Mouse (Mus musculus): ENCODE measurements around the gene Mfsd2a.
A peak's percentile ranks its signal among the peaks of the same experiment; 100 is the strongest.
"Not testable (repeated sequence)": the region's sequence is repeated elsewhere in the genome, so short reads cannot be mapped to it uniquely, and the experiment has no call there.

Mfsd2a gene

GRCm38 (mm10) chr4:122961100-122961567, at the start of gene Mfsd2a:
Mfsd2a (minus strand) TSS chr4:122961188.
- peak; percentile 63 for DNase-seq (ENCODE audit: low read depth)

GRCm38 (mm10) chr4:123005054-123005966, 44.3 kb upstream of the Mfsd2a start:
- no peak for DNase-seq (ENCODE audit: low read depth)

GRCm38 (mm10) chr4:123000617-123001342, 39.8 kb upstream of the Mfsd2a start:
- DNase-seq (ENCODE audit: low read depth) = no peak

DNA sequence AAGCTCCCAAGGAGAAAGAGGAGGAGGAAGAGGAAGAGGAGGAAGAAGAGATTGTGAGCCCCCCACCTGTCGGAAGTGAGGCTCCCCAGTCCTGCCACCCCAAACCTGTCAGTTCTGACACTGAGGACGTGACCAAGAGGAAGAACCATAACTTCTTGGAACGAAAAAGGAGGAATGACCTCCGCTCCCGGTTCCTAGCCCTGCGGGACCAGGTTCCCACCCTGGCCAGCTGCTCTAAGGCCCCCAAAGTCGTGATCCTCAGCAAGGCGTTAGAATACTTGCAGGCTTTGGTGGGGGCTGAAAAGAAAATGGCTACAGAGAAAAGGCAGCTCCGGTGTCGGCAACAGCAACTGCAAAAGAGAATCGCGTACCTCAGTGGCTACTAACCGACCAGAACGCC, 39.1 kb upstream of the Mfsd2a start:
- DNase-seq (ENCODE audit: low read depth) = no peak

DNA sequence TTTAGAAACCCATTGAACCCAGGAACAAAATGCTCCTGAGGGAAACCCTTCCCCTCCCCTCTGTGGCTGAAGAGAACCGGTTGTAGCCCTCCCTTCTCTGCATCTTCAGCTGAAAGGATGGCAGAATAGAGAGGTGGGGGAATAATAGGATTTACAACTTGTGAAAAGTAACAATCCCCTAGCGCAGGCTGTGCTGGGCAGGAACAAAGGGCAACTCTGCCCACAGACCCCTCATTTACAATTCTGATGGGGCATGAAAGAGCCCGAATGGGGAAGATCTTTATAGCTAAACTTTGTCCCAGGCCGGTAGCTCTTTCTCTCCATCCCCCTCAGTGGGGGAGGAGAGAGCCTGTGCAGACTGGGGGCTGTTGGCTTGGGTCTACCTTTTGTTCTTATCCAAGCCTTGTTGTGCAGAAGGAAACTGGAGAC, 38.3 kb upstream of the Mfsd2a start:
- DNase-seq (ENCODE audit: low read depth) = no peak

DNA sequence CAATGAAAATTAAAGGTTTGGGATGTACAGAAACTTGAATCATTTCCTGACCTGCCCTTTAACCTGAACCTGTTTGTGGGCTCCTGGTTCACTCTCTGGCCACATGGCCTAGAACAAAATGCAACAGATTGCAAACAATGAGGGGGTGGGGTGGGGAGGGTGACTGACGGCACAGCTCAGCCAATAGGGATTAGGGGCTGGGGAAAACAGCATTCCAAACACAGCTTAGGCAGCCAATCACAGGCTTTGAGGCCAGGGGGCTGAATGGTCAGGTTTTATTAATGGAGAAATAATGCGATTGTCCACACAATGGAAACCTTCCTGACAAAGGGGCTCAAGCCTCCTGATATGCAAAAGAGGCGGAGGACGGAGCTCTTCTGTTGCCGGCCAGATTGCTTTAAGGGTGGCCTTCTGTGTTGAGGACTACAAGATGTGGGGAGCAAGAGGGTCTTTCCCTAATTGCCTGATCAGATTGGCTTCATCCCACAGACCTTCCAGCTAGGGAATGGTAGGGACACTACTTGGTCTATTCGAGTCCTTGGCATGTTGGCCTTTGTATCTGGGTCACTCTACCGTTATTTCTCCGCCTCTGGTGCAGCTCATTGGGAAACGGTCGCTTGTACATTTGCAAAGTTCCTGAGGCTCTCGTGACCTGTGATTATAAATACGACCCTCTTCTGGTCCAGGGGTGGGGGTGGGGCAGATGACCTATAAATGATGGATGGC, 37.7 kb upstream of the Mfsd2a start:
- no peak for DNase-seq (ENCODE audit: low read depth)

- no peak for DNase-seq (ENCODE audit: low read depth)
These were observed 35.8 kb upstream of the Mfsd2a start for GRCm38 (mm10) chr4:122996618-122997381.

GRCm38 (mm10) chr4:122996221-122996617, 35.2 kb upstream of the Mfsd2a start:
- DNase-seq (ENCODE audit: low read depth) = peak; percentile 44

DNA sequence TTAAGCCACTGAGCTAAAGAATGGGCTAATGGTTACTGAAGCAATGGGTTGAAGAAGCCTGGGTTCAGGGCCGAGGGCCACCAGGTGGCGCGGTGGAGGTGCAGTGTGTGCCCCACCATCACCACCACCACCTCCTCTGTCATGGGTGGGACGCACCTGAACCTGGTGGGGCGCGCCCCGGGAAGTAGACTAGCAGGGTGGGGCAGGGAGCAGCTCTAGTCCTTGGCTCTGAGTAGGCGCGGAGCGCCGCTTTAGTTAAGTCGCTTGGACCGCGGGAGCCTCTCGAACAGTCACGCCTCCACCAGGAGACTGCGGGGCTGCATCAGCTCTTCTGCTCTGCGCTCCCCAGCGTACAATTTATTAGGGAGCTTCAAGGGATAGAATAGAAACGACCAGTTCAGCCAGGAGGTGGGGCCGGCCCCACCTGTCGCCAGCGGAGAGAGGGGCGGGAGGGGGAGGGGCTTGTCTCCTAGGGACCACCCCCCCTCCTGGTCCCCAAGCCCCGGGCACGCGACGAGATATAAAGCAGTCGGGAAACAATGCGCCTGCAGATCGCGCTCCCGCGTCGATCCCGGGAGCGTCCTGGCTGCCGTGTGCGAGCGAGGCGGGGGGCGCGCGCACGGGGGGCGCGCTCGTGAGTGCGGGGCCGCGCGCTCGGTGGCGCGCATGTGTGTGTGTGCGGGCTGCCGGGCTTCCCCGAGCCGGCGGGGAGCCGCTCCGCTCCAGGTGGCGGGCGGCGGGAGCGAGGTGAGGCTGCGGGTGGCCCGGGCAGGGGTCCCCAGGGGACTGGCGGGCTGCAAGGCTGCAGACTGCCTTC, 34.6 kb upstream of the Mfsd2a start, which contains the start of gene Mycl:
TSS of gene Mycl (plus strand) at position 249 of the 817 bp plus-strand sequence.
- peak; percentile 86 for DNase-seq (ENCODE audit: low read depth)

DNA sequence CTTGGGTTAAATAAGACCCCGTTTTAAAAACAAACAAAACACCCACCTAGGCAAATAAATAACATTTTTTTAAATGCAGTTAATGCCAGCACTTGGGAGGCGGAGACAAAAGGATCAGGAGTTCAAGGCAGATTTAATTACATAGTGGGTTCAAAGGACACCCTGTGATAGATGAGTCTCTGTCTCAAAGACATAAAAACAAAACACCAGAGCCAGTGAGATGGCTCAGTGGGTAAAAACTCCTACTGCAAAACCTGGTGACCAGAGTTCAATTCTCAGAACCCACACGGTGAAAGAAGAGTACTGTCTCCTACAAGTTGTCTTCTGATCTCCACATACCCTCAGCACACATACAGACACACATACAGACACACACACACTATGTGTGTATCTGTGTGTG, 31.3 kb upstream of the Mfsd2a start:
- no peak for DNase-seq (ENCODE audit: low read depth)

DNA sequence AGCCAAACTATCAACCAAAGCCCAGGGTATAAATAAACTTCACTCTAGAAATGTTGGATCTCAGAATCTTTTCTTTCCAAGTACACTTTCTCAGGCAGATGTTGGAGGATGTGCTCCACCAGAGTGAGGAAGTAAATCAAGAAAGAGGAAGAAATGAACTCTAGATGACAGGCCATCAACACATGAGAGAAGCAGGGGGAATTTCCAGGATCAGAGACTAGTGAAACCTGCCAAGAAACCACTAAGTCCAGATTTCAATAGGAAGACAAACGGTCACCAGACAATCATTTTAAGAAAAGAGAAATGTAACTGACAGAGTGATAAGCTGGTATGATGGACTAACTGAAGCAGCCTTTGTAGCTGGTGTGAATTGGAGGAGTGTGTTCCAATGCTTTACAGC, 30.2 kb upstream of the Mfsd2a start:
- no peak for DNase-seq (ENCODE audit: low read depth)

DNA sequence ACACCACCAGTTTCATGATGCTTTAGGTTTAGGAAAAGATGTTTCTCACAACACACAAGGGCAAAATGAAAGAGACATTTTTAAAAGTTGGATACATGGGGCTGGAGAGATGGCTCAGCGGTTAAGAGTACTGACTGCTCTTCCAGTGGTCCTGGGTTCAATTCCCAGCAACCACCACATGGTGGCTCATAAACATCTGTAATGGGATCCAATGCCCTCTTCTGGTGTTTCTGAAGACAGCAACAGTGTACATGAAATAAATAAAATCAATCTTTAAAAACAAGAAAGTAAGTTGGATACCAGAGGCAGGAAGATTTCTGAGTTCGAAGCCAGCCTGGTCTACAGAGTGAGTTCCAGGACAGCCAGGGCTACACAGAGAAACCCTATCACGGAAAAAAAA, 27.0 kb upstream of the Mfsd2a start:
- DNase-seq (ENCODE audit: low read depth) = not testable (repeated sequence)

- no peak for DNase-seq (ENCODE audit: low read depth)
These were observed 26.4 kb upstream of the Mfsd2a start for GRCm38 (mm10) chr4:122987421-122987820.

- peak; percentile 90 for DNase-seq (ENCODE audit: low read depth)
These were observed 24.1 kb upstream of the Mfsd2a start for GRCm38 (mm10) chr4:122985110-122985509.

GRCm38 (mm10) chr4:122983486-122984261, 22.7 kb upstream of the Mfsd2a start:
- peak; percentile 72 for DNase-seq (ENCODE audit: low read depth)

DNA sequence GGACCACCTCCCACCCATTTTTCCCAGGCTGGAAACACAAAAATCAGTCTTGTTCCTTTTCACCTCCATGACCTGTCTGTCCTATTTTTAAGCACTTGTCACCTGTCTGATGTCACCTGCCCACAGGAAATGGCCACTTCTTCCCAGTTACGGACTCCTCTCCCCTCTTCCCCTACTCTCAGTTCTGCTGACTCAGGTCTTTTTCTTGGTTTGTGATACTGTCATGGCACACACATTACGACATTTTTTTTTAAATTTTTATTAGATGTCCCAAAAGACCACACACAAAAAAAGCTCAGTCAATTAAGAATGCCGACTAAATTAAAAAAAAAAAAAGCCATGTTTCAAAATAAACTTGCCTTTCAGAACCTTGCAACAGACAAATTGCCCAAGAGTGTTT, 21.5 kb upstream of the Mfsd2a start:
- no peak for DNase-seq (ENCODE audit: low read depth)

GRCm38 (mm10) chr4:122981930-122982329, 20.9 kb upstream of the Mfsd2a start:
- no peak for DNase-seq (ENCODE audit: low read depth)

DNA sequence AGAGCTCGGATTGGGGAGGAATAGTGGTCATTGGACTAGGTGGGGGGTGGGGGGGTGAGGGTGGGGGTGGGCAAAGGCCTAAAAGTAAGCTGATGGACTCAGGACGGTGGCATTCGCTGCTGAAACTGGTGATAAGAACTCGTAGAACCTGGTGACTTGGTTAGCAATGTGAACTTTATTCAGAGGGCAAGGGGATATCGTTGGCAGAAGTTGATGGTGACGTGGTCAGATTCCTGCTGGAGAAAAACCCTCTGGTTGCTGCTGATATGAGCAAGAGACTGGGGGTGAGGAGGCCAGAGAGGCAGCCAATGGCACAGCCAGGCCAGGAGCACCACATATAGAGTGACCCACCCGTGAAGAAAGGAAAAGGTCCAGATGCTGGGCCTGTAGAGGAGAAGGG, 20.2 kb upstream of the Mfsd2a start:
- no peak for DNase-seq (ENCODE audit: low read depth)

DNA sequence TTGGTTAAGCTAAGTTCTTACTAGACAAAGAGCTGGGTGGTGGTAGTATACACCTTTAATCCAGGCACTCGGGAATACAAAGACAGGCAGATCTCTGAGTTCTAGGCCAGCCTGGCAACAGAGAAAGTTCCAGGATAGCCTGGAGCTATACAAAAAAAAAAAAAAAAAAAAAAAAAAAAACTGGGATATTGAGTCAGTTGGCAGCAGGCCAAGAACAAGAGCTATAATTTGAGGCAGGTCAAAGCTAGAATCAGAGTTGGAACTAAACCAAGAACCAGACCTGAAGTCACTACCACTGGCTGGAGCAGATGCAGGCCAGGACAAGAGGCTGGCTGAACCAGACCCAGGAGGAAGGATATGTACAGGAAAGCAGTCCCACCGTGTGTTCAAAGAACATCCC, 19.7 kb upstream of the Mfsd2a start:
- no peak for DNase-seq (ENCODE audit: low read depth)

DNA sequence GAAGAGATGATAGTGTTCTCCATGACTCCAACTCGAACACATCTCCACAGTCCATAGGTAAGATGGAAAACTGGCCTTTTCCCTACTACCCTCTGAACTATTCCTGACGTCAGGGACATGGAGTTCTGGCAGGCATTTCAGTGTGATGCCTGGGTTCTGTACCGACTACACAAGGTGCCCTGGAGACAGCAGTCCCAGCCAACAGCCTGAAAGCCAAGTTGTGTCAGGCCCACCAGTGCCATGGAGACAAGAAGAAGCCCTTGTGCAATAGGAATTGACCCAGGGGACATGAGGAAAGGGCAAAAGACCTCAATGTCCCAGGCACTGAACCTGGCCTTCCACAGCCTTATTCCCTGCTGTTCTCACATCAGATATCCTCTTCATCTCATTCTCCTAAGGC, 18.8 kb upstream of the Mfsd2a start:
- no peak for DNase-seq (ENCODE audit: low read depth)

Data from naive thymus-derived CD4-positive, alpha-beta T cell, adult 2 months (primary cell).